Mouse (Mus musculus) left cerebral cortex, postnatal 10 days (tissue): ENCODE measurements around the gene Enpp1. TPM values are rescaled to one million over a fixed set of nuclear protein-coding genes. Genes with fewer than 3 reads are reported as not detected.

Experiments
- DNase-seq, 2 experiments: peaks; one replicate each; pipeline ENCODE4 v3.0.0; 2021 to 2022; ENCODE audit warnings: low spot score in 2 of 2, mixed read lengths in 1 of 2; ENCODE audit errors: extremely low spot score in 1 of 2
- intact Hi-C: fragments of 180-260 bp; cut with DNase I; formaldehyde crosslinking; loops from one replicate; pipeline ENCODE4 v1.15.1; 2025
- total RNA-seq, 2 experiments: library from RNA; stranded (reverse); gene quantifications; 2 replicates each; pipeline ENCODE4 v1.2.3; 2021

Gene Enpp1
- 1 to 10 TPM; 3.7 to 4.6 TPM for total RNA-seq

GRCm38 (mm10) chr10:24711480-24712366 lies at the start of gene Enpp1:
Enpp1 (minus strand) TSS chr10:24712159.
- peak in 1 of 2 experiments; percentile 76 for DNase-seq
- intact Hi-C loops, result no loop called here

- intact Hi-C loops, result no loop called here
- DNase-seq, result no peak
Observed at GRCm38 (mm10) chr10:24758326-24758915, 46.5 kb upstream of the Enpp1 start.

- no peak for DNase-seq
- intact Hi-C loops, result no loop called here
Observed at GRCm38 (mm10) chr10:24754874-24755540, 43.0 kb upstream of the Enpp1 start.

- intact Hi-C loops, result no loop called here
- no peak for DNase-seq
Observed at GRCm38 (mm10) chr10:24754251-24754835, 42.4 kb upstream of the Enpp1 start.

GRCm38 (mm10) chr10:24753536-24754250 lies 41.7 kb upstream of the Enpp1 start:
- intact Hi-C loops, result no loop called here
- DNase-seq, result no peak

GRCm38 (mm10) chr10:24742950-24743487 lies 31.1 kb upstream of the Enpp1 start:
- DNase-seq, result no peak
- intact Hi-C loops, result no loop called here

- DNase-seq, result no peak
- intact Hi-C loops, result no loop called here
Observed at GRCm38 (mm10) chr10:24741229-24742198, 29.6 kb upstream of the Enpp1 start.

- intact Hi-C loops, result no loop called here
- no peak for DNase-seq
Observed at GRCm38 (mm10) chr10:24739171-24739570, 27.2 kb upstream of the Enpp1 start.

GRCm38 (mm10) chr10:24738456-24738855 lies 26.5 kb upstream of the Enpp1 start:
- intact Hi-C loops, result no loop called here
- no peak for DNase-seq

GRCm38 (mm10) chr10:24735027-24735777 lies 23.2 kb upstream of the Enpp1 start:
- no peak for DNase-seq
- intact Hi-C loops, result no loop called here

GRCm38 (mm10) chr10:24727478-24727877 lies 15.5 kb upstream of the Enpp1 start:
- DNase-seq, result no peak
- intact Hi-C loops, result no loop called here

GRCm38 (mm10) chr10:24725197-24725596 lies 13.2 kb upstream of the Enpp1 start:
- intact Hi-C loops, result no loop called here
- DNase-seq, result no peak

GRCm38 (mm10) chr10:24721841-24722240 lies 9.9 kb upstream of the Enpp1 start:
- no peak for DNase-seq
- intact Hi-C loops, result no loop called here

GRCm38 (mm10) chr10:24719383-24719782 lies 7.4 kb upstream of the Enpp1 start:
- intact Hi-C loops, result loop anchor here (5.0 kb wide), 1 partner anchor 87 kb away; no protein-coding TSS in a partner anchor
- DNase-seq, result no peak

GRCm38 (mm10) chr10:24718720-24719119 lies 6.8 kb upstream of the Enpp1 start:
- intact Hi-C loops, result loop anchor here (5.0 kb wide), 1 partner anchor 86 kb away; no protein-coding TSS in a partner anchor
- no peak for DNase-seq

GRCm38 (mm10) chr10:24718058-24718457 lies 6.1 kb upstream of the Enpp1 start:
- intact Hi-C loops, result loop anchor here (5.0 kb wide), 1 partner anchor 86 kb away; no protein-coding TSS in a partner anchor
- DNase-seq, result no peak

GRCm38 (mm10) chr10:24716232-24716631 lies 4.3 kb upstream of the Enpp1 start:
- intact Hi-C loops, result loop anchor here (5.0 kb wide), 1 partner anchor 84 kb away; no protein-coding TSS in a partner anchor

More at GRCm38 (mm10) chr10:24716232-24716631, 4.3 kb upstream of the Enpp1 start:
- no peak for DNase-seq
